Mouse (Mus musculus) kidney, adult 11 months (tissue): Measurements from ENCODE around the gene Syt5.
"Not testable (repeated sequence)": the region's sequence is repeated elsewhere in the genome, so short reads cannot be mapped to it uniquely, and the experiment has no call there.

Experiments used
- DNase-seq: peaks from one replicate; pipeline ENCODE4 v3.0.0; 2022

Syt5 gene

DNA sequence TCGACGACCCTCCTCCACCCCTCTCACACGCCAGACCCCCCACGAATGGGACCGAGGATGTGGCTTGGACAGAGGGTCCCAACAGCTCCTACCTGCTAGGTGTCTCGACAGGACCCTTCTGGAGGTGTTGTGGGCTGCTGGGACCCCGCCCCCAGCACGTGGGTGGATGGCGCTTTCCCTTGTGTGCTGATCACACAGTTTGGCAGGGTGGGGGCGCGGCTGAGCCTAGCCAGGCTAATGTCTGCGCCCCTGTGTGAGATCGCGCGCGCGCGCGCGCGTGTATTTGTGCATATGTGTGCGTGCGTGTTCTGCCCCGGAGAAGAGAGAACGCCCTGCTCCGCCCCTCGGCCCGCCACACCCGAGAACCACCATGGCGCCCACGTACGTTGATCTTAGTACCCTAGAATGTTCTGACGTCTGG is at the start of gene Syt5:
Syt5 (minus strand) TSS at position 321 of the 421 bp plus-strand sequence.
- DNase-seq: no peak

DNA sequence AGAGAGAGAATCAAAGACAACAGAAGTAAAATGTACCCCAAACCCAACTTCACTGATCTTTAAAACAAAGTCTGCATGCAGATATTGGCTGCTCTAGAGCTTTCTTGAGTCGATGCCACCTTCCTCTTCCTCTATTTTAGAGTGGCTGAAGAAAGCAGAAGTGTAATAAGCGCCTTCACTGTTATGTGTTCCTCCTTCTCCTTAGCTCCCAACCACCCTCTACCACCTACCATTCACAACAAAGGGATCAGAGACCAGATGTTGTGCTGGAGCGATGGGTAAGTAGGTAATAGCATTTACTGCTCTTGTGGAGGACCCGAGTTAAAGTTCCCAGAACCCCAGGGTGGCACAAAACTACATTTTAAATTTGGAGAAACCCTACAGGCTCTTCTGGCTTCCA is 49.7 kb upstream of the Syt5 start:
- not testable (repeated sequence) for DNase-seq

DNA sequence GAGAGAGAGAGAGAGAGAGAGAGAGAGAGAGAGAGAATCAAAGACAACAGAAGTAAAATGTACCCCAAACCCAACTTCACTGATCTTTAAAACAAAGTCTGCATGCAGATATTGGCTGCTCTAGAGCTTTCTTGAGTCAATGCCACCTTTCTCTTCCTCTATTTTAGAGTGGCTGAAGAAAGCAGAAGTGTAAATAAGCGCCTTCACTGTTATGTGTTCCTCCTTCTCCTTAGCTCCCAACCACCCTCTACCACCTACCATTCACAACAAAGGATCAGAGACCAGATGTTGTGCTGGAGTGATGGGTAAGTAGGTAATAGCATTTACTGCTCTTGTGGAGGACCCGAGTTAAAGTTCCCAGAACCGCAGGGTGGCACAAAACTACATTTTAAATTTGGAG is 34.1 kb upstream of the Syt5 start:
- DNase-seq: not testable (repeated sequence)

DNA sequence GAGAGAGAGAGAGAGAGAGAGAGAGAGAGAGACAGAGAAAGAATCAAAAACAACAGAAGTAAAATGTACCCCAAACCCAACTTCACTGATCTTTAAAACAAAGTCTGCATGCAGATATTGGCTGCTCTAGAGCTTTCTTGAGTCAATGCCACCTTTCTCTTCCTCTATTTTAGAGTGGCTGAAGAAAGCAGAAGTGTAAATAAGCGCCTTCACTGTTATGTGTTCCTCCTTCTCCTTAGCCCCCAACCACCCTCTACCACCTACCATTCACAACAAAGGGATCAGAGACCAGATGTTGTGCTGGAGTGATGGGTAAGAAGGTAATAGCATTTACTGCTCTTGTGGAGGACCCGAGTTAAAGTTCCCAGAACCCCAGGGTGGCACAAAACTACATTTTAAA is 25.0 kb upstream of the Syt5 start:
- DNase-seq: not testable (repeated sequence)

DNA sequence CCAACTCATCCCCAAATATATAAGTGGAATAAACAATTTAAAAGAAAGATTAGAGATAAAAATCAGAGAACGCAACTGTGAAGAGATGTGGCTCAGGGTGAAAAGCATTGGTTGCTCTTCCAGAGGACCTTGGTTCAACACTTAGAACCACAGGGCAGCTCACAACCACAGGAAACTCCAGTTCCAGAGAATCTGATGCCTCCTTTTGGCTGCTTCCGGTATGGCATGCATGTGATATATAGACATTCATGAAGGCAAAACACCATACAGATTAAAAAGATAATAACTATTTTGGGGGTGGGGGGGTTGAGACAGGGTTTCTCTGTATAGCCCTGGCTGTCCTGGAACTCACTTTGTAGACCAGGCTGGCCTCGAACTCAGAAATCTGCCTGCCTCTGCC is 15.3 kb upstream of the Syt5 start:
- DNase-seq: no peak

DNA sequence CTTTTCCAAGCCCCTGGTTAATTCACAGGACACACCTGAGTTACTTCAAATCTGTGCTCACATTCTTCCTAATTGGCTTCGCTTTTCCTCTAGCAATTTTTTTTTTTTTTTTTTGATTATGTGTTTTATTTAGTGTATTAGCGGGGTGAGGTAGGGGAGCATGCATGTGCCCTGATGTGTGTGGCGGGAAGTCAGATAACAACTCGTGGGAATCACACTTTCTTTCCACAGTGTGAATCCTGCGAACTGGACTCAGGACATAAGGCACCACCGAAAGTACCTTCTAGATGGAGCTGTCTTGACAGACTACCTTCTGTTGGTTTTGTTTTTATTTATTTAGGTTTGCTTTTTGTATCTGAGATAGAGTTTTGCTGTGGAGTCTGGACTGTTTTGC is 9.8 kb upstream of the Syt5 start:
- DNase-seq: no peak

DNA sequence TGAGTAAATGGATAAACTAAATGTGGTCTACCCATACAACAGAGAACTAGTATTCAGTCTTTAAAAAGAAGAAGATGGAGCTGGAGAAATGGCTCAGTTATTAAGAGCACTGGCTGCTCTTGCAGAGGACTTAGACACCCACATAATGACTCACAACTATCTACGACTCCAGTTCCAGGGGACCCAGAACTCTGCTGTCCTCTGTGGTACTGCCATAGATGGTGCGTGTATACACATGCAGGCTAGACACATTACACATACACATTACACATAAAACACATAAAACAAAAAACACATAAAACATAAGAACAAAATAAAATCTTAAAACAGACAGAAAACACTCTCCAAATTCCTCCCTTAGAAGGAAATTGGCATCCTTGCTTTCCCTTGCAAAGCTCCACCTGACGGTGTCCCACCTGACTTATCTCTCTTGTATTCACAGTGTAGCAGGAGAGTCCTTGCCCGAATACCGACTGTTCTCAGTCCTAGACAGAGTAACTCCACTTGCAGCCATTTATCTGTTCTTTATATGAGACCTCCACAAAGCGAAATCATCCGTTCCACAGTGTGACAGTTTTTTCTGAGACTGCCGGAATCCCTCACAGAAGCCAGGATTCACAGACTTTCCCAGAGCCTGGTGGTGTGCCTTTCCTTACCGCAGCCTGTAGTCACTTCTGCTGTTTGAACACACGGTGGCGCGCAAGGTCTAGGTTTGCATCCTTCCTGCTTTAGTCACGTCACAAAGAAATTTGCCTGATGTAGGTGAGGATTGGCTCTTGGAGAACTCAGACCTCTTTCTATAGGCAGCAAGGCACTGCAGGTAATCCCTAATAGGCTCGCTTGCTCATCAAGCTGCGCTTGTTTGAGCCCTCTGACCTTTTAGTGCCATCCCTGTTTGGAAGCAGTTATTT is 9.2 kb upstream of the Syt5 start:
- DNase-seq: peak; percentile 49

DNA sequence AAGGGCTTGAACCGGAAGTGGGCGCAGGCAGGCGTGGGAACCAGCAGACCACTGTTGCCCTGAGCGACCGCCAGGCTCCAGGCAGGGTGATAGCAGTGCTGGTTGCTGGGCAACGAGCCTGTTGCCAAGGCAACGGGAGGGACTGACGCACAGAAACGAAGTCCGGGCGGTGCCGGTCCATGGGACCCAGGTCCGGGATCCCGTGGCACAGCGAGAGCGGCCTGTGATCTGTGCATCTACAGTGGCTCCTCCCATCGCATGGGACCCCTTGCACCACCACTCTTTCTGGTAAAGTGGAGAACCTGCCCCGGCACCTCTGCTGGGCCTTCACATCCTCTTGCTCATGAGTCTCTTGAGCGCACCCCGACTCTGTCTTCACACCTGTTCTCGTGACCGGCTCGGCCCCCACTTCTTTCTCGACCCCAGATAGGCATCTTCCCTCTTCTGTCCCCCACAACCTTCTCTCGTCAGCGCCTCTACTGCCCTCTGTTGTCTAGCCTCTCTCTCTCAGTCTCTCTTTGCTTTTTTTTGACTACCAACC is 680 bp downstream of the Syt5 start:
- DNase-seq: peak; percentile 33

DNA sequence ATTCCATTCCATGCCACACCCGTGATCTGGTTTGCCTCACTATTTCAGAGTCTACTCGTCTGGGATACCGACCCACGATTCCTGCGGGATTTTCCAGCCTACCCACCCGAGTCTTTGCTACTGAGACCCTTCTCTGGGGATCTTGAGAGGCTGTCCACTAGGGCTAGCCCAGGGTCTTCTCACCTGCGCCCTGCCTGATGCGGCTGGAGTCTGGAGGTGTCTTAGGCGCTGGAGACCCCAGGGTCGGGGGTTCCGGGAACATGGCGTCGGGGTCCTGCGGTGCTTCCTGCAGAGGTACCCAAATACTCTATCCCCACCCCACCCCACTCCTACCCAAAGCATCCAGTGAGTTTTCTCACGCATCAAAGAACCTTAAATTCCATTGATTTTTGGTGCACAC is 1.3 kb downstream of the Syt5 start:
- DNase-seq: no peak

DNA sequence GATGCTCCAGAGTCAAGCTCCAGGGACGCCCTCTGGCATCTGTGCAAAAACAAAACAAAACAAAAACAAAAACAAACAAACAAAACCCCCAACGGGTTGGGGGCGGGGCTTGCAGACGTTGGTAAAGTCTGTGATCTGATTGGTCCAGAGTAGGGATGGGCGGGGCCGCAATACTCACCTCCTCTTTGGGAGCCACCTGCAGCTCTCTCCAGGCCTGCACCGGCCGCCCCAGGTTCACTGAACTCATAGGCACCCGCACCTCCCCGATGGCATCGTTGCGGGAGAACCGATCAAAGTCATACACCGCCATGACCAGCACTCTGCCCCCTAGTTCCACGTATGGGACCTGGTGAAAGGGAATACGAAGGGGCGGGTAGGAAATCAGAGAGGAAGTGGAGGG is 5.3 kb downstream of the Syt5 start:
- DNase-seq: no peak

DNA sequence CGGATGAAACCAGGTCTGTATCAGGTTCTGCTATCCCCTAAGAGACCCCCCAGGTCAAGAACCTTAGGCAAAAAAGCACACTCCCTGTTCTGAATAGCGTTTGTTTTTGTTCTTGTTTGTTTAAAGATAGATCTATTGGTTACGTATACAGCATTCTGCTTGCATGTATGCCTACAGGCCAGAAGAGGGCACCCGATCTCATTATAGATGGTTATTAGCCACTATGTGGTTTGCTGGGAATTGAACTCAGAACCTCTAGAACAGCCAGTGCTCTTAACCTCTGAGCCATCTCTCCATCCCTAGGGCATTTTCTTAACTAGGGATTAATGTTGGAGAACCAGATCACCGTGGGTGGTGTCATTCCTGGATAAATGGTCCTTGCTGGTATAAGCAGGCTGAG is 6.0 kb downstream of the Syt5 start:
- no peak for DNase-seq

DNA sequence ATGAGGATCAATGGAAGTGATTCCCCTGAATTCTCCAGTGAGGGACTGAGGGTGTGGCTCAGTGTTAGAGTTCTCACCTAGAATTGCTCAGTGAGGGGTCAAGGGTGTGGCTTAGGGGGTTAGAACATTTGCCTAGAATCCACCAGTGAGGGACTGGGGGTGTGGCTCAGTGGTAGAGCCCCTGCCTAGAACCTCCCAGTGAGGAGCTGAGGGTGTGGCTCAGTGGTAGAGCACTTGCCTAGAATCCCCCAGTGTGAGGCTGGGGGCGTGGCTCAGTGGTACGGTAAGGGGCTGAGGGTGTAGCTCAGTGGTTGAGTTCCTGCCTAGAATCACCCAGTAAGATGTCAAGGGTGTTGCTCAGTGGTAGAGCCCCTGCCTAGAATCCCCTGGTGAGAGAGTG is 8.3 kb downstream of the Syt5 start:
- DNase-seq: no peak

DNA sequence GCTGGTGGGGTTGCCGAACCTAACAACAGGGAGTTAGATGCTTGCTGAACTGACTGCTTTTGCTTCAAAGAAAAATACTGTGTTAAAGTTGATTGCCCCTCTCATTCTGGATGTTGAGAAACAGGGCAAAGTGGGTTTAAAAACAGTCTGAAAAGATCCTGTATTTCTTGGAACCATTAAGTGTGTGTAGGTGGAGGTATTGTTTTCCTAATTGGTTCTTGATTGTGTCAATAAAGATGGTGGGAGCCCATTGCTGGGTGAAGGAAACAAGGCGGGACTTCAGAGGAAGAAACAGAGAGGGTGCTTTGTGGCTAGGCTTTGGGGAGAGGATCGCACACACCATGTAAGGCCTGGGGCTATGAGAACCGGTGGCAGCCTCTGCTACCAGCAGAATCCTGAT is 10.2 kb downstream of the Syt5 start:
- no peak for DNase-seq

DNA sequence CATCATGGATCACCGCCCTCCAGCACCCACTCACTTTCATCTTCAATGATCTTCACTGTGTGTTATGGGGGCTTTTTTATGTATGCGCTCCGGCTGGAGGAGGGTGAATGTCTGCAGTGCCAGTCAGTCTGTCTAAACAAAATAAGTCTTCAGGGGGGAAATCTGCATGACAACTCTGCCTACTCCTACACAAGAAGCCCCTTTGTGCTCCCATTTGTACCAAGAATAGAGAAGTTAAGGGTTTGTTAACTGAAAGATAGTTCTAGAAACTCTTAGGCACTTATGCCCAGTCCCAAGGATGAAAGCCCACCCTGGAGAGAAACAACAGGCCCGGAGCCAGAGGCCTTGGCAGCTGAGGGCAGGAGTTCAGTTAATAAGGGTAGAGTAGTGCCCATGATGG is 11.0 kb downstream of the Syt5 start:
- no peak for DNase-seq

DNA sequence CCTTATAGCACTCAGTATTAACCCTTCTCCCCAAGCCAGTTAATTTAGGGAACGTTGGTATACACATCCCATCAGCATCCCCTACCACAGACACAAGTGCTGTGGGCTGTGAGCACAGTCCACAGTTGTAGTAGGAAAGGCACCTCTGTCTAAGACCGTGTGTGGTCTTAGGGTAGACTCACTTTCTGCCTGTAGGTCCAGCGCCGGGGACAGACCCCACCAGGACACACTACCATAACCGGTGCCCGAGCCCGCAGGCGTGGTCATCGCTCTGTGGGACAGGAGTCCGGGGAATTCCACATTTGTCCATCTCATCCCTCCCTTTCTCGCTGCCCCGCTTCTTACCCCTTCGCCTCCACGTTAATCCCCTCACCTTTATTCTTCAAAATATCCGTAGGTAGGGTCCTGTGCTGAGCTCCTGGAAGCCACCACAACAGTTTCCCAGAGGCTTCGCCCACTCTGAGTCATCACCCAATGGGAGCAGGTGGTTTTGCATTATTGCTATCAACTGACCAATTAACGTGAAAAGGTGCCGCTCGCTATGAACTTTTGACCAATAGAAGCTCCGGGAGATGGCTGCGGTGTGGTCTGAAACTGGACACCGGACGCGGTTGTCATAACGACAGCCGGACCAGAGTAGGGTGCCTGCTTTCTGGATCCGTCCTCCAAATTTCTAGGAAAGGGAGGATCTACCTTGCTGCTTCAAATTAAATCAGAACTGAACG is 15.2 kb downstream of the Syt5 start, which contains the start of gene Dnaaf3:
Dnaaf3 (minus strand) TSS at position 449 of the 725 bp plus-strand sequence.
- DNase-seq: peak; percentile 85

DNA sequence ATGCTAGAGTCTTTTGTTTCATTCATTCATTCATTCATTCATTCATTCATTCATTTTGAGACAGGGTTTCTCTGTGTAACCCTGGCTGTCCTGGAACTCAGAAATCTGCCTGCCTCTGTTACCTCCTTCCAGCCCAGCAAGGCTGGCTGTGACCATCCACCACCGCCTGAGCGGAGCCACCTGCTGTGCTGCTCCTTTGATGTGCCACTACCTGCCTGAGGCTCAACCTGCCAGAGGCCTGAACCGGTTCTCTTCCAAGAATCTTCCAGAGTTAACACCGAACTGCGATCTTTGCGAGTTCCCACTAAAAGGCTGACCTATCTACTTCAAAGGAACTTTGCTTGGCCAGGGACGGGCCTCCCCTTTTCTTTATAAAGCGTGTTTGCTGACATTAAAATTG is 17.2 kb downstream of the Syt5 start:
- DNase-seq: not testable (repeated sequence)

DNA sequence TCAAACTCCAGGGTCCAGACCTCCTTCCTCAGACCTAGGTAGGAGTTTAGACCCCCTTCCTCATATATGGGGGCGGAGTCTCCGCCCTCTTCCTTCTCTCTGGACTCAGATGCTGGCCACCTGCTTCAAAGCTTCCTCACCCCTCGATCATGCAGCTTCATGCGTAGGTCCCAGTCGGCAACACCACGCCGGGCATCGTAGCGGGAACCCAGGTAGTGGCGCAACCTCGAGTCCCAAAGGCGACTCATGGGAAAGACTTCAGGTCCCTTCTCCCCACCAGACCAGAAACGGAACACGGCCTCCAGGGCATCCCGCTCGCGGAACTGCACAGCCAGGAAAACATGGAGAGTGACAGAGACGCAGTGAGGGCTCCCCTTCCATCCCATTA is 20.0 kb downstream of the Syt5 start:
- no peak for DNase-seq

DNA sequence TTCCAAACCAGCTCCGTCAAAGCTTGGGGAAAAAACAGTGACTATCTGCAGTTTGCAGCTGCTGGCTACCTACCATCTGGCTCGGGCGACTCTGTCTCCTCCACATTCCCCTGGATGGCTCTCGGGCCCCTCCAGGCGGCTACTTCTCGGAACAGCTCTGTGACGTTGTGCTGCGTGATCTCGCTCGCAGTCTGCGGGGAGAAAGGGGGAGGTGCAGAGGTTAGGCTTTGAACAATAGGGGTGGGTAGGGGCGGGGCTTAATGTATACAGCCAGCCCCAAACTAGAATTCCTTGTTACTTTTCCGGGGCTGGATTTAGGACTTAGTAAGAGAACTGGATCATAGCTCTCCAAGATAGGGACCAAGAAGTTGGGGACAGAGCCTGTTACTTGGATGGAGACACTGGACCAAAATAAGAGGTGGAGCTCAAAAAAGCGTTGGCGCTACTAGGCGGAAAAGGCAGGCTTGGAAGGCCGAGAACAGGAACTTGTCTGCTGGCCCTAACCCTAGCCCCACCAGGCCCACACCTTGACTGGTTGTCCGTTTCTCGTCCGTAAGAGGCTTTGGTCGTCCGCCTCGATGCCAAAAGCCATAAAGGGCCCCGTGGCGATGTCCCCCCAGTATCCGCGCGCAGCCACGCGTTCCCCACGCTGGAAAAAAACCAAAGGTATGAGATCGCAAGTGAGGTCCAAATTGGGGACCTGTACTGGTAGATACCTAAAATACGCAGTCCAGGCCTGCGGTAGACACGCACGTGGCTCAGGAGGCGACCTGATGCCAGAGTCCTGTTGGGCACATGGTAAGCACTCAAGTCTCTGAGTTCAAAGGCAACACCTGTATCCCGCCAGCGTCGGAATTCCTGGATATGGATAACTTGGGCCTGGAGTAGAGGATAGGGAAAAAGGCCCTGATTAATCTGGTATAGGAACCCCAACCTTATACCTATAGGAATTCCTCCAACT is 20.7 kb downstream of the Syt5 start:
- DNase-seq: peak; percentile 51

DNA sequence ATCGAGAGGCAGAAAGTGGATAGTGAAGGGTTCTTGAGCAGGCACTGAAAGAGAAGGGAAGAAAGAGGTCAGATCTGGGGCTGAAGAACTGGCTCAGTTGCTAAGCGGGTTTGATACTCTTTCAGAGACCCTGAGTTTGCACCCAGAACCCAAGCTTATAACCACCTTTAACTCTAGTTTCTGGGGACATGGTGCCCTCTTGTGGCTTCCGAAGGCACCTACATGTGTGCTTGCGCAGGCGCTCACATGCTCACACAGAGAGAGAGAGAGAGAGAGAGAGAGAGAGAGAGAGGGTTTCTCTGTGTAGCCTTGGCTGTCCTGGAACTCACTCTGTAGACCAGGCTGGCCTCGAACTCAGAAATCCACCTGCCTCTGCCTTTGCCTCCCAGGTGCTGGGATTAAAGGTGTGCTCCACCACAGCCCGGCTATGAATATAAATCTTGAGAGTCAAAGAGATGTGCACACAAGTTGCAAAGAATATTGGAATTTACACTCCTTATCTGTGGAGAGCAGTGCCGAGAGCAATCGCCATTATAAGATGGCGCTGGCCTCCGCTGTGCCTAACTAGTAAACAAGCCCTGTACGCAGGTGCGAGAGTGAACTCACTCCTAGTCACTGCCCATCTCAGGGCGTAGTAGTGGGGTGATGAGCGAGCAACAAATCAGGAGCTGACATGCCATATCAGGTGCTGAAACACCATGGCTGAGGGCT is 23.0 kb downstream of the Syt5 start, which contains the start of gene Tnni3:
Tnni3 (minus strand) TSS at position 18 of the 711 bp plus-strand sequence.
- DNase-seq: not testable (repeated sequence)

DNA sequence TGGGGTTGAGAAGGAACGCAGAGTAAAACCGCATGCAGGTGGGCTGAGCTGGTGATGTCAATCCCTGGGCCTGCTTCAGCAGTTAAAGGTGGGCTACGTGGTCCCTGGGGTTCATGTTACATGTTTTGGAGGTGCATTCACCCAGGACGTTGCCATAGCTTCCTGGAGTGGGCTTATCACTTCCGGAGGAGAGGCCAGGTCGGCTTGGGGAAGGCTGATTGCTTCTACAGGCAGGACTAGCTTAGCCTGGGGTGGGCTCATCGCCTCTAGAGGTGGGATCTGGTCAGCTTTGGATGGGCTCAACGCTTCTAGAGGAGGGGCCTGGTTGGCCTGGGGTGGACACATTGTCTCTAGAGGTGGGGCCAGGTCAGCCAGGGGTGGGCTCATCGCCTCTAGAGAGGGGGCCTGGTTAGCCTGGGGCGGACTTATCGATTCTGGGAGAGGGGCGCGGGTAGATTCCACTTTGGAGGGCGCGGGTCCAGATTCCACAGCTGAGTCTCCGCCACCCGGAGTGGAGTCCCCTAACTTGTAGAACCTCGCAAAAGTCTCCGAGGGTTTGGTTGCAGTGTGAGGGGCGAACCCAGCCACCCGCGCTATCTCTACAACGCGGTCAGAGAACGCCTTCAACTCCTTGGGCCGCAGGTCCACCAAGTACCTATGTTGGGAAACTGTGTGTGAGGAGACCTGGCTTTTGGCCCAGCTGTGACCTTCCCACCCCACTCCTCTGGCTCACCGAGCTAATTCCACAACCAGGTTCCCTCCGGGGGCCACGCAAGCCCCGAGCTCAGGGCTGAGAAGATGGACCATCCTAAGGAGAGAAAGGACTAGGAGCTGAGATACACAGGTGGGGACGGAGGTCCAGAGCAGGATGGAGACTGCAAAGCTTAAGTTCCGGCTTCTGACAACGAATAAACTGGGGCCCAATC is 23.9 kb downstream of the Syt5 start:
- no peak for DNase-seq

DNA sequence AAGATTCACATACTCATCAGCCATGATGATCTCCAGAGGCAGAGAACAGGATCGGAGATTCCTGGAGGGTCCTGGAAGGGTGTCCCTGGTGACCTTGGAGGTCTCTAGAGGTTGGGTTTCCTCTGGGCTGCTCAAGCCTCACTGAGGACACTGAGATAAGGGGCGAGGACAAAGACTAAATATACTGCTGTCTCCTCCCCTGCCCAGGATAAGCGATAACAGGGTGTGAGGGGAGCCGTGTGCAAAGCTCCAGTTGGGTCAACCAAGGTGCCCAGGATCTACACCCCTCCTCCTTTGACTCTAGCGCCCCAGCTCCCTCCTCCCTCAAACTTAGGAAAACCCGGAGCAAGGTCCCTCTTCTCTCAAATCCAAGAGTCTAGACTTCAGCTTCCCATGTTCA is 25.0 kb downstream of the Syt5 start:
- no peak for DNase-seq
